ENCODE assay signal across 1 mouse cellular context in the genomic region with DNA sequence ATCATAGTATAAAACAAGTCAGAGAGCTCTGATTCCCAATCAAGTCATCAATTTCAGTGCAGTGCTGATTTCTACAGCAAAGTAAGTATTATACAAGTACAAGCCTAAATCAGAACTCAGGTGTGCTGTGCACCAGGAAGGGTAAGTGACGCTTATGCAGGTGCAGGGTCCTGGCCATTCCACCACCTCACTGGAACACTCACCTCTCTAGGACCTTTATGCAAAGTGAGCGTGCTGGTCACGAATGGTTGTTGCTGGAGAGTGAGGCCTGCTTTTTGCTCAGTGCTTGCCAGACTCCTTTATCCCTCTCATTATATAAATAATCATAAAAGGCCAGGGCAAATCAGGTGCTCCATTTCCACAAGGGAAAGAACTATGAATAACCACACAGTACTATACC.
A peak's percentile ranks its signal among the peaks of the same experiment; 100 is the strongest.
TF ChIP-seq lines count a peak whose summit lies in the region.

No protein-coding gene starts in this region.

TF ChIP-seq in CH12.LX, 34 proteins besides CTCF, POLR2A, EP300 and RAD21:
- TF ChIP-seq BHLHE40 (IDR thresholded peaks at IDR 0.05; ENCODE audit: low read depth, low read length) (peak; percentile 72), JUN (IDR thresholded peaks at IDR 0.05; ENCODE audit: insufficient read depth, low read depth, low read length) (no peak)
